Mouse (Mus musculus) lung, postnatal 25 days (tissue): Measurements from ENCODE around the gene Cd274.

Source experiments
- DNase-seq: peaks from one replicate; pipeline ENCODE4 v3.0.0; 2022; ENCODE audit warnings: low spot score

Gene Cd274

GRCm38 (mm10) chr19:29430953-29431352, 63.7 kb downstream of the Cd274 start:
- DNase-seq, result peak; percentile 37

DNA sequence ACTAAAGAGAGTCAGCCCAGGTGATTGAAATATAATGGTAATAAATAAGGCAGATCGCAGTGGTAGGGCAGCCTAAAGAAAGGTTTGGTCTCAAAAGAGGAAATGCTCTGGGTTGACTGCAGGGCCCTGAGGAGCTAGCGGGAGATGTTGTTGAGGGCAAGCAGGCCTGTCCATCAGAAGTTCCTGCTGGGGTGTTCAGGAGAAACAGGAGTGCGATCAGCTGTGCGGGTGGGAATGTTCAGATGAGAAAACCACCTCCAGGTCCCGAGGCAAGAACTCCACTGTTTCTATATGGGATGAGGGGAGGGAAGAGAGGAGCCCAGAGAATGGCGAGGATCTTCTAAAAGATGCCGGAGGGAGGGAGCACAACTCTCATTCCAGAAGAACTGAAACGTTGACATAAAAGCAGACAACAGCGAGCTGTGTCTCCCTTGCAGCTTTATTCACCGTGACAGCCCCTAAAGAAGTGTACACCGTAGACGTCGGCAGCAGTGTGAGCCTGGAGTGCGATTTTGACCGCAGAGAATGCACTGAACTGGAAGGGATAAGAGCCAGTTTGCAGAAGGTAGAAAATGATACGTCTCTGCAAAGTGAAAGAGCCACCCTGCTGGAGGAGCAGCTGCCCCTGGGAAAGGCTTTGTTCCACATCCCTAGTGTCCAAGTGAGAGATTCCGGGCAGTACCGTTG, 69.7 kb downstream of the Cd274 start:
- no peak for DNase-seq
